Mouse (Mus musculus): Measurements from ENCODE around the gene Foxk1.

DNA sequence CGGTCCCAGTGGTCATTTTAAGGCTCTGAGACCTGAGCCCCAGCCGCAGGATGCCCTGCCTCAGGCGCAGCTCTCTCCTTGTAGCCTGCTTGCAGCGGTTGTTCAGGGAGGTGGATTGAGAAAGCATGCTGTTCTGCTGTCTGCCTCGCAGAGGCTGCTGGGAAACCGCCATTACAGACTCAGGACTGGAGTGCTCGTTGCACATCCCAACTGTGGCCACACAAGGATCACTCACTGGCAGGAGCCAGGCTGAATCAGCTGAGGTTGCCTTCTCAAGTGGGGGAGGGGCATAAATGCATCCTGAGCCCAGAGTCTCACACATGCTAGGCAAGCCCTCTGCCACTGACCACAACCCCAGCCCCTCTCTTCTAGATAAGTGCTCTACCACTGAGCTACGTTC, 44.4 kb downstream of the Foxk1 start:
- TF ChIP-seq CTCF (IDR thresholded peaks at IDR 0.05; ENCODE audit: control insufficient read depth, insufficient read depth, insufficient read length), result no peak
- no peak for TF ChIP-seq MAX (IDR thresholded peaks at IDR 0.05)
- no peak for TF ChIP-seq USF1 (IDR thresholded peaks at IDR 0.05; ENCODE audit: low read depth)
- TF ChIP-seq FOSL1 (IDR thresholded peaks at IDR 0.05; ENCODE audit: insufficient read depth, low read length, poor library complexity, severe bottlenecking), result no peak
- no peak for TF ChIP-seq CEBPB (IDR thresholded peaks at IDR 0.05; ENCODE audit: low read depth)
- TF ChIP-seq MYOD1 (IDR thresholded peaks at IDR 0.05; ENCODE audit: control insufficient read depth, insufficient read length, low read depth), result no peak
- no peak for TF ChIP-seq MYOG (IDR thresholded peaks at IDR 0.05; ENCODE audit: control insufficient read depth, extremely low read depth, insufficient read length)
